Comparison of ENCODE assay signal across 8 mouse cellular contexts in genomic region chr1:165634151-165634884, GRCm38 (mm10). TPM values are rescaled to one million over a fixed set of nuclear protein-coding genes. Genes with fewer than 3 reads are reported as not detected.
DNase-seq lines count a peak whose midpoint lies in the region; ATAC-seq lines count a peak whose summit lies in the region.

Mpzl1 (minus strand) TSS chr1:165634538.

- no peaks in the 10 kb centered on the region for H3K9me3 ChIP-seq in hindbrain, embryonic 15.5 days

- no peaks in the 10 kb centered on the region for H3K36me3 ChIP-seq in hindbrain, embryonic 15.5 days

- peak within 1 kb of the TSS; percentile 98 for H3K27ac ChIP-seq in hindbrain, embryonic 15.5 days (replicated peaks)

- H3K9ac ChIP-seq in hindbrain, embryonic 15.5 days = peak within 1 kb of the TSS; percentile 85

- H3K4me2 ChIP-seq in hindbrain, embryonic 15.5 days = peak within 1 kb of the TSS; percentile 80

- H3K4me3 ChIP-seq in hindbrain, embryonic 15.5 days = peak within 1 kb of the TSS; percentile 92

- ATAC-seq in hindbrain, embryonic 15.5 days (ENCODE audit: low FRiP score, low read depth) = peak; percentile 99

- H3K27me3 ChIP-seq in hindbrain, embryonic 15.5 days = no peaks in the 10 kb centered on the region

- H3K4me1 ChIP-seq in hindbrain, embryonic 15.5 days (replicated peaks) = peaks cover 44% of the 10 kb centered on the region

- WGBS in hindbrain, embryonic 15.5 days = under 1% methylated on average over 56 of the region's 73 CpGs

- peak; percentile 94 for DNase-seq in T-cell, adult 2 months (ENCODE audit: low spot score)
- DNase-seq in cerebellum, postnatal 36 days = peak; percentile 99 to 100
- DNase-seq in frontal cortex, postnatal 36 days (ENCODE audit: low spot score in 2 of 2) = peak; percentile 97 to 99
- DNase-seq in left cerebral cortex, adult 11 months (ENCODE audit: low spot score) = peak; percentile 98
- DNase-seq in lung, postnatal 4 days = peak; percentile 99
- peak; percentile 98 for DNase-seq in retina, postnatal 7 days (ENCODE audit: low read depth, low spot score)
- peak; percentile 98 for DNase-seq in urinary bladder, adult 2 months (ENCODE audit: low spot score)

RNA-seq across cellular contexts. Expression of gene Mpzl1, which starts in this region (rescaled TPM):
- polyA plus RNA-seq in hindbrain, embryonic 15.5 days (2015; fragmentation: Nextera tagmentation; extraction: Ambion mirVana) = 156 TPM in 2 replicates
- polyA plus RNA-seq in urinary bladder, adult 2 months (2012; rRNA removed) = 77.7 and 84.2 TPM in 2 replicates

Comparison
In these comparisons a context has a peak if more than half of its experiments do, and no peak if none do; other contexts are left out.
1. Peak in every context shown above with its lines: DNase-seq, ATAC-seq, H3K4me3 ChIP-seq and H3K27ac ChIP-seq.